Mouse (Mus musculus): ENCODE measurements around the gene Abcf1.

GRCm38 (mm10) chr17:35909186-35909918 lies 60.2 kb downstream of the Abcf1 start:
- TF ChIP-seq CTCF (IDR thresholded peaks at IDR 0.05; ENCODE audit: borderline replicate concordance, insufficient read depth, low read length) (no peak), POLR2A (IDR thresholded peaks at IDR 0.05; ENCODE audit: low read depth, low read length) (no peak)
